Mouse (Mus musculus) adrenal gland, postnatal 14 days (tissue): Measurements from ENCODE around the gene Uba2. TPM values are rescaled to one million over a fixed set of nuclear protein-coding genes. Genes with fewer than 3 reads are reported as not detected.
"Not testable (repeated sequence)": the region's sequence is repeated elsewhere in the genome, so short reads cannot be mapped to it uniquely, and the experiment has no call there.

Source experiments
- DNase-seq: peaks from one replicate; pipeline ENCODE4 v3.0.0; 2021; ENCODE audit warnings: mixed read lengths
- long read RNA-seq, 2 experiments: library from polyadenylated mRNA; stranded (forward); transcript quantifications; one replicate each; pipeline ENCODE4 v2.0.0; 2021
- total RNA-seq: library from RNA; stranded (reverse); gene quantifications from 2 replicates; pipeline ENCODE4 v1.2.3, GENCODE M21; 2021

Gene Uba2
- total RNA-seq = 80.4 and 83.4 TPM in 2 replicates
- long read RNA-seq, experiment 1, transcript Uba2-201 (17 exons, 2,579 nt) = major isoform, 152 of 162 reads
- long read RNA-seq, experiment 1, partial matches to known transcripts = 5 of 162 reads
- long read RNA-seq, experiment 1, other reads (novel, unspliced or antisense) = 3 of 162 reads
- long read RNA-seq, experiment 2, transcript Uba2-201 (17 exons, 2,579 nt) = major isoform, 72 of 88 reads
- long read RNA-seq, experiment 2, partial matches to known transcripts = 5 of 88 reads
- long read RNA-seq, experiment 2, other reads (novel, unspliced or antisense) = 8 of 88 reads

DNA sequence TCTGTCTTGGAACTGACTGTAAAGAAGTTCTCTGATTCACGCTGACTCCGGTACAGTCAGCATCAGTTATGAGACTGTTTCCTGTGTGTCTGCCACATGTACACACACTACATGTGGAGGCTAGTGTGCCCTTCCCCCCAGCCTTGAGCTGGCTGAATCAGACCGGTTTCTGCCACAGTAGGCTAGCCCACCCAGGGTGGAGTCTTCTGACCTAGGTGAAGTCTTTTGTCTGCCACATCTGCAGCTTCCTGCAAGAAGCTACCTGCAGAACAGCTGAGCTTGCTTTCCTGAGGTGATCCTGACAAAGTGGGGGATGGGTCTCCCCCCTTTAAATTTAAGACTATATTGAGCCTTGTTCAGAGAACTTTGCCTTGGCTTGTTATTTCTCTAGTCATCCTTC, at the start of gene Uba2:
Uba2 (minus strand) TSS at position 146 of the 400 bp plus-strand sequence.
- DNase-seq = no peak

DNA sequence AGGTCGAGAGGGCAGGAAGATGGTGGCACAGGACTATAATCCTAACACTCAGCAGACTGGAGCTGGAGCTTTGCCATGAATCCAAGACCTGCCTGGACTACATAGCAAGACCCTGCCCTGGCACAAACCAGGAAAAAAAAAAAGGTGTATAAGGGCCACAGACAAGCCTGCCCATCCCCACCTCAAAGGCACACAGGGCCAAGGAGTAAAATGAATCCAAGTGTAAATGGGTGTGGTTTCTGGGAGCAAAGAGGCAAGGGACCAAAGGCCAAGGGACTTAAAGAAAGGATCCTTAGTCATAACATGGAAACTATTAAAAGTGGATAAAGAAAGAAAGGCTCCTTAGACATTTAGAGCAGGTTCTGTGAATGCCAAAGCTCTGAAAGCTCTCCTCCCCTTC, 49.1 kb upstream of the Uba2 start:
- DNase-seq = no peak

DNA sequence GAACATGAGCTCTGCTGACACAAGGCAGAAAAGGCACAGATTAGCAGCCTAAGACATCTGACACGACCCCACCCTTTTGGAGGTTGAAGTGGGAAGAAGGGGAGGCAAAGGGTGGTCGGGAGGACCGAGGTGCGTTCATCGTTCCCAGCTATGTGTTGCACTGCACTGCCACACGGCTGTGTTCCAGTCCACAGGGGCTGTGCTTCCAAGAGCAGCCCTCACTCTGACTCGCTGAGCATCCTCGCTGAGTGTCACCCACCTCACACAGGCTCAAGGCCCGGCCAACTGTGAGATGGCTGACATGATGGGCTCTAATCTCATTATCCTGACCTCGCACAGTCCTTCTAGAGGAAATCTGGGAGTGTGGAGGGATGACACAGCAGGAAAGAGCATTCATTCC, 47.1 kb upstream of the Uba2 start:
- DNase-seq = no peak

DNA sequence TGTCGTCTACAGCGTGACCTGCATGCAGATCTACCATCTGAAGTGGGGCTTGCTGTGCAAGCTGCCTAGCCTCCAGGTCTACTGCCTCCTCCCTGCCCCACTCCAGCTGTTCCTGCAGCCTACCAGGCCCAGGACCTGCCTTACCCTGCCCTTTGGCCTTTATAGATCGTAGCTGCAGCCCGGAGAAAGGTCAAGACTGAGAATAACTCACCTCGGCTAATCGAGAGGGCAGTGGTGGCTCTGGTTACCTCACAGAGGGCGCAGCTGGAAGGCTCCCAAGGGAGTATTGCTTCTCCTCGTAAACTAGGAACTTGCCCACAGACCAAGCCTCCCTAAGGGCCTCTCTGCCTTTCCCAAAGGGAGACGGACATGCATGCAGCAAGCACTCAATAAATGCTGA, 46.1 kb upstream of the Uba2 start:
- DNase-seq = peak; percentile 40

DNA sequence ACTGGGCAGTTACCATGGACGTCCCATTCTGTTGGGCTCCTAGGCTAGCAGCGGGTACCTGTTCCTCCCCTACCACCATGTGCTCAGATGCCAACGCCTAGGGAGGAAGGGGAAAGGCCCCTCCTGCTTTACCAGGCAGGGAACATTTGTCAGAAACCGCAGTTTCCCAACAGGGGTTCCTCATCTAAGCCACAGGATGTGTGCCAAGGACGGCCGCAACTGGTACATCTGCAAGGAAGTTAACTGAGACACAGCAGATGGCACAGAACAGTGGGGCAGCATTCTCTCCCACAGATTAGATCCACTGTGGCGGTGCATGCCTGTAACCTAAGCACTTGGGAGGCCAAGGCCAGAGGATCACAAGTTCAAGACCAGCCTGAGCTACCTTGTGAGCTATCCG, 45.2 kb upstream of the Uba2 start:
- no peak for DNase-seq

DNA sequence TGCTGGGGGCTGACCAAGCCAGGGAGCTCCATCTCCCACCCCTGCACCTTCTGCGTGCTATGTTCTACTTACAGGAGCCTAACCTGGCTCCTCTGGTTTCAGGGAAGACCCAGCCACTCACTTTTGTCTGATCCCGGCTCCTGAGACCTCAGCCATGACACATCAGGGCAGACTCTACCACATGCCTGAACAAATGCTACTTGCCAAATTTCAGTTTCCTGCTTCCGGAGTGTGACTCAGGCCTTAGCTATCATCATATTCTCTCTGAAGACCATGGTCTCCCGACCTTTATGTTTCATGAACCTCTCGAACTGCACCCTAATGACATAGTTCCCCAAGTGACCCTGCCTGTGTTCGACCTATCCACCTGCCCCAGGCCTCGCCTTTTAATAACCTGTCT, 43.9 kb upstream of the Uba2 start:
- no peak for DNase-seq

DNA sequence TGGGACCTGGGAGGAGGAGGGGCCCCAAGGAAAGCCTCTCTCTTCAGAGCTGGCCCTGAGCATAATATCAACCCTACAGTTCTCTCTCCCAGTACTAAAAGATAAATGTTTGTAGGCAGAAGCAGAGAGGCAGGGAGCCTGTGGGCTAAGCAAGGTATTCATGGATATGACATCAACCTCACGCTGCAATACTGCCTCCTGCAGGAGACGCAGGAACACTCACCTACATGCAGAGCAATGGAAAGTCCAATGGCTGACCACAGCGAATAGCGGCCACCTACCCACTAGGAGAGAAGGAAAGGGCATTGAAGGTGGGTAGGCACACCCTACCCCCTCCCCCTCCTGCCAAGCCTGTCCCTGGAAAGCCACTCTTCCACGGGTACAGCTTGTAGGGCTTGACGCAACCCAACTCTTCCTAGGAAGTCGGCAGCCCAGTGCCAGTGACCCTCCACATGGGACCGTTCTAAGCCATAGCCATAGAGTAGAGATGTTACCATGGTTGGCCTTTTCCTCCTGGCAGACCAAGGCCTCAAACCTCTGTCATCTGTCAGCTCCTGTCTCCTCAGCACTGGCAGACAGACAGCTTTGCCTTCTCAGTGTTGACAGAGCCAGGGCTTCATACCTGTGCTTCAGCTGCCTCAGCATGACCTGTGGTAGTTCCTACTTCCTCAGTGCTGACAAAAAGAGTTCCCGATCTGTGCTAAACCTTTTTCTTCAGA, 38.8 kb upstream of the Uba2 start:
- DNase-seq = no peak

DNA sequence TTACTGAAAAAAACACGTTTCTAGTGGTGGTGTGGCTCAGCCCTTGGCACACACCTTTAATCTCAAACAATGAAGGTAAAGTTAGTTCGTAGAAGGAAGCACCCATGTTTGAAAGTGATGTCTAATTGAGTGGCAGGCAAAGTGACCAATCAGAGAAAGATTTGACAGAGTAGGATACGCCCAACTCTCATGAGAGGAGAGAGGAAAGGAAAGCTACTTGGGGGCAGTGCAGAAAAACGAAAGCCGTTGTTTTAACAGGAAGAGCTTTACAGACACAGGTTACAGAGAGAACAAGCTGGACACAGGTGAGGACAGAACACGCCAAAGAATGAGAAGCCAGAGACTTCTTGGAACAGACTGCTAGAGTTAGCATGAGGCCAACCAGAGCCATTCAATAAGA, 36.9 kb upstream of the Uba2 start:
- DNase-seq = no peak

DNA sequence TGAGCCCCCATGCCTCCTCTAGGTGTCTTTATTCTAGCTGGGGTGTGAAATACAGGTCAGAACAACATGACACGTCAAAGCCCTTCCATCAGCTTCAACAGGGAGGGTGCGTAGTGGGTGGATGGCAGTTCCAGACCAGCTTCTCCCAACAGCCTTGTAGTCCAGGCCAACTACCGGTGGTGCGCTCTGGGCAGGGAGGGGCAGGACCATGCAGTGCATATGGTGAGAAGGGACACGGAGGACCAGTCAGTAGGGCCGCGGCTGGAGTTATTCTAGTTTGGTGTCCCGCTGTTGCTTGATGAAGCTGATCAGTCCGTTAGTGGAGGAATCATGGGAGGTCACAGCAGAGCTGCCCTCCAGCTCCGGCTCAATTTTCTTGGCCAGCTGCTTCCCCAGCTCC, 32.7 kb upstream of the Uba2 start:
- DNase-seq = not testable (repeated sequence)

DNA sequence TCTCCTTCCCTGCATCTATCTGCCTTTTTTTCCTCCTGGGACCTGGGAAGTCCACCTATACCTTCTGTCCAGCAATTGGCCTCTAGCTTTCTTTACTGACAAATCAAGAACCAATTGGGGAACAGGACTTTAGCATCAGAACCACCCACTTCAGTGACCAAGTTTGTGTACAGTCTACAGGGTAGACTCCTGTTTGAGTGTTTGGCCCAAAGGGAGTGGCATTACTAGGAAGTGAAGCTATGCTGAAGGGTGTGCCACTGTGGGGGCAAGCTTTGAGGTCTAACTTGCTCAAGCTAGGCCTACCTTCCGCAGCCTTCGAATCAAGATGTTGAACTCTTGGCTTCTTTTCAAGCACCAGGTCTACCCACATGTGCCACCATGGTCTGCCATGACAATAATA, 31.4 kb upstream of the Uba2 start:
- DNase-seq = no peak

DNA sequence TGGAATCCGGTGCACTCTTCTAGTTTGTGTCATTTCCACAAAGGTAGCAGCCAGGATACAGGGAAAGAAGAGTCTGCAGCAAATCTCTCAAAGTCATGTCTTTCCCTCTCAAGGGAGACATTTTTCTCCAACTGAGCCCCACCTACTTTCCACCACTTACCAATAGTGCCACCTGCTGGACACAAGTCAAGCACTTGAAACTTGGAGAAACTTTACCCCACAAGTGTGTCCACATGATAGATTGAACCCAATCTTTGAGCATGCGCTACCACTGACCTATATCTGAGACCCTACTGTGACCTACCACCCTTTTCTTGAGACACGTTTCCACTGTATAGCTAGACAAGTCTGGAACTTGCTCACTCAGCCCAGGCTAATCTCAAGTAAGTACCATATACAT, 28.9 kb upstream of the Uba2 start:
- DNase-seq = peak; percentile 61

DNA sequence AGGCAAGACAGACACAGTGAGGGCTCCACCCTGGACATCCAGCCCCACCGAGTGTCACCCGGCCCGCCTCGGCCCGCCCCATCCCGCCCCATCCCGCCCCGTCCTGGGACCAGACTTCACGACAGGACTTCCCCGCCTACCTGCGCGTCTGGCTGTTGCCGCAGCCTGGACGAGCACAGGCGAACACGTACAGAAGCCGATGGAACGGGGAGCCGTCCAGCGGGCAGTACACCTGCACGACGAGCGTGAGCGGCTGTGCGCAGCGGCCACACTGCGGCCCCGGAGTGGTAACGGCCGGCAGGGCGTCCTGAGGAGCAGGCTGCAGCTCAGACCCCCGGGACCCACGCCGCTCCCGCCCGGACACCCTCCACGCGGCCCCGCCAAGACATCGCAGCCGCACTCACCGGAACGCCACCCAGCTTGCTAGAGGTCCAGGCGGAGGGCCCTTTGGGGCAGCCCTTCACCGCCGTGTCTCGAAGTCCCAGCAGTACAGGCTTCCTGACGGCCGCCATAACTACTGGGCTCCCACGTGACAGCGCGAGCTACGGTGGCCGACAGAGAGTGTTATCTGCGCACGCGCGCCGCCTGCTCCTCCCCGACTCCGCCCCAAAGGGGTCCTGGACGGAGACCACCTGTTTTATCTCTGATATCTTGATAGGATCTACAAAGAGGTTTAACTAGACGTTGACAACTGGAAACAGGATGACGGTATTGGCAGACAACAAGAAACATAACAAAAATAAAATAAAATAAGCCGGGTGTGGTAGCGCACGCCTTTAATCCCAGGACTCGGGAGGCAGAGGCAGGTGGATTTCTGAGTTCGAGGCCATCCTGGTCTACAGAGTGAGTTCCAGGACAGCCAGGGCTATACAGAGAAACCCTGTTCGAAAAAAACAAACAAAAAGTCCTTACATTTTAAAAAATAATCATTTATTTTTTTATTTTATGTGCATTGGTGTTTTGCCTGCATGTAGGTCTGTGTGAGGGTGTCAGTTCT, 27.0 kb upstream of the Uba2 start, which contains the start of gene Pdcd2l:
Pdcd2l (minus strand) TSS at position 530 of the 997 bp plus-strand sequence.
- DNase-seq = peak; percentile 97

DNA sequence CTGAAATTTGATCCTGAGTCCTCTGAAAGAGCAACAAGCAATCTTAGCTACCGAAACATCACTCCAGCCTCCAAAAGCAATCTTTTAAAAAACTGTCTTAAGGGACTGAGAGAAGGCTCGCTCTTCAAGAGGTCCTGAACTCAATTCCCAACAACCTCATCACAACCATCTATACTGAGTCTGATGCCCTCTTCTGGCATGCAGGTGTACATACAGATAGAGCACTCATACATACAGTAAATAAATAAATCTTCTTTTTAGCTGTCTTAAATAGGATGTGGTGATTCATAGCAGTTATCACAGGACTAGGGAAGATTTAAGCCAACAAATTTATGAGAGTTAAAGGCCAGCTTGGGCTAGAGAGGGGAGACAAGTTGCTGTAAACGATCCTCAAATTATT, 26.2 kb upstream of the Uba2 start:
- no peak for DNase-seq

DNA sequence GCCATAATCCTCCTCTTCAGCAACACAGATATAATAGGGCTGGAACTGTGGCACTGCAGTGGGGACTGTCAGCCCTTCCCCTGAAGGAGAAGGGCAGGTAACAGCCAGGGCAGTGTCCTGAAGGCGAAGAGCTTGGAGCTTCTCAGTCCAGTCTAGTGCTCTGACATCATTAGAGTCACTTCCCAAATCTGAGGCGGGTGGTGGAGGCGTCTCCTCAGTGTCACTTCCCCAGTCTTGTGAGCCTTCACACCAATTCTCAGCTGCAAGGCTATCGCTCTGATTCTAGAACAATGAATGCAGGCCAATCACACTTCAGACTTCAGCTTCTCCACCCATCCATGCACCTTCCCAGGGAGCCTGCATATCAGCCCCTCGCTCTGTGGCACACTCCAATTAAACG, 23.4 kb upstream of the Uba2 start:
- no peak for DNase-seq

DNA sequence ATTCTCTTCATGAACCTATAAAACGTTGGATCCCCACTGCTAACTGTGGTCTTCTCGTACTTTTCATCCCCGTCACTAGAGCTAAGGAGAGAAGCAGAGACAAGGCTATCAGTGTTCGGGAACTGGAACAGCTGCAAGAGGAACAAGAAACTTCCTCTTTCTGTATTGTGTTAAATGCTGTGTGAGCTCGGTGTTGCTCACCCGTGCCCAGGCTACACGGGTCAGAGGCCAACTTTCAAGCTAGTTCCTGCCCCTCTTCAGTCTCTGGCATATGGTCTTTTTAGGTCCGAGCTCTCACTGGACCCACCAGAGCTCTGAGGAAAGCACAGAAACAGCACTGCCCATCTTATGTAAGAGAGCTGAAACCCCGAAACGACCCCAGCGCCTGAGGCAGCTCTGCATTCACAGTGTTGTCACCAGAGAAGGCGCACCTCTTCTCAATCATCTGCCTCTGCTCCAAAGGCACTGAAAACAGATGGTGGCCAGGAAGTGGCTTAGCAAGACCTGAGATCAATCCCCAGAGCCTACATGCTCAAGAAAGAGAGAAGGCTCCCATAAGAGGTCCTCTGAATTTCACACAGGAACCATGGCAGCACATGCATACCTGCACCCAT, 20.1 kb upstream of the Uba2 start:
- no peak for DNase-seq

DNA sequence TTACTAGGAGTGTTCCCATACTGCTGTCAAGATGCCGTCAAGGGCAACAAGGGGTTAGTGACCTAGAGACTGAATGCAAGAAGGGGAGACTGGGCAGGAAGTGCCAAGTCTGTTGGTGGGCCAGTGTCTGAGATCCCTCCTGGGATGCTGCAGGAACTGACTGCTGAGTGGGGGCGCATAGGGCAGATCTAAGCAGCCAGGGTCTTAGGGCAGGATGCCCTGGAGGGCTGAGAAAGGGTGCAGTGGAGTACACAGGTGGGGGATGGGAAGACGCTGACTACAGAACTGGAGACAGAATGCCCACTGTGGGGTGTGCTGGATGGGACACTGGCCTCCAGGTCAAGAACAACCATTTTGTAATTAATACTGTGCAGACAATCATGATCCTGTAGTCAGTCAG, 14.4 kb upstream of the Uba2 start:
- DNase-seq = no peak

DNA sequence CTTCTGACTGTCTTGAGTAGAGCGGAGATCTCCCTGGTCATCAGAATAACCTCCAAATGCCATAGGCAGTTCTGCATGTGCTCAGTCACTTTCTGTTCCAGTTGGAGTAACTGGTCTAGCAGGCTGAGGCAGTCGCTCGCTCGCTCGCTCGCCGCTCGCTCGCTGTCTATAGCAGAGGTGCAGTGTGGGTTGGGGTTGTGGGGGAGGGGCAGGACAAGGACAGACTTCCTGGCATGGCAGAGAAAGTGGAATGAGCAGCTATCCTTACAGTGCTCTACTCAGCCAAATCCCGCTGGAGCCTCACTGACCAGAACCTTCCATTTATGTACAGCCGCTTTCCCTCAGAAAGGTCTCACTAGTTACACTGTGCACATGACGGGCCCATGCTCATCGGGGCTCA, 14.0 kb upstream of the Uba2 start:
- DNase-seq = peak; percentile 53

DNA sequence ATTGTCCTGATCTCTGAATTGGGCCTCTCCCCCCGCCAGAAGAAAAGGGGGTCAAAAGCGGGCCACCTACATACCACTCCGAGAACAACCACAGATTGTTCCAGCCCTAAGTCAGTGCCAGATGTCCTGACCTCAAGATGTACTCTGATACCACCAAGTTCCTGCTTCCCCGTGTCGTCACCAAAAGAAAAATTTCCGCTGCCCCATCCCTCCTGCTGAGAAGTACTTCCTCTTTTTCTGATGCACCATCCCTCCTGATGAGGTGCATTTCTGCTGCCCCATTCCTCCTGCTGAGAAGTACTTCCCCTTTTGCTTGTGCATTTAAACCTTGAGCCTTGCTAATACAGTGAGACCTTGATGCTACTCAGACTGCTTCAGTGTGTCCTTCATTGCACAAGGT, 6.8 kb upstream of the Uba2 start:
- not testable (repeated sequence) for DNase-seq

DNA sequence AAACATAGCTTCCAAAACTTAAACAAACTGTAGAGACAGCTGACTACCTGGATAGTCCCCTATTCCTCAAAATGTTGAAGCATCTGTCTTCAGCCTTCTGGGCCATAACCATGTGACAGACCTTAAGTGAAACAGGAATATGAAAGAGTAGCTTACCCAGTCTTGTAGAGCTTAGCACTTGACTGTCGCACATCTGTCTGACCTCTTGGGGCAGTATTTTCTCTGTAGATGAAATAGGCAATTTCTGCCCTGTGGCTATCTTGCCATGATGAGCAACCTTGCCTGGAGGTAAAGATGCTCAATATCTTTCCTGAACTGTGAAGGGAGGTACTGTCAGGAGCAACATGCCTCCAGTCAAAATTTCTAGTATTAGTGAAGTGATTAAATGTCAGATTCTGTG, 2.9 kb upstream of the Uba2 start:
- DNase-seq = no peak

DNA sequence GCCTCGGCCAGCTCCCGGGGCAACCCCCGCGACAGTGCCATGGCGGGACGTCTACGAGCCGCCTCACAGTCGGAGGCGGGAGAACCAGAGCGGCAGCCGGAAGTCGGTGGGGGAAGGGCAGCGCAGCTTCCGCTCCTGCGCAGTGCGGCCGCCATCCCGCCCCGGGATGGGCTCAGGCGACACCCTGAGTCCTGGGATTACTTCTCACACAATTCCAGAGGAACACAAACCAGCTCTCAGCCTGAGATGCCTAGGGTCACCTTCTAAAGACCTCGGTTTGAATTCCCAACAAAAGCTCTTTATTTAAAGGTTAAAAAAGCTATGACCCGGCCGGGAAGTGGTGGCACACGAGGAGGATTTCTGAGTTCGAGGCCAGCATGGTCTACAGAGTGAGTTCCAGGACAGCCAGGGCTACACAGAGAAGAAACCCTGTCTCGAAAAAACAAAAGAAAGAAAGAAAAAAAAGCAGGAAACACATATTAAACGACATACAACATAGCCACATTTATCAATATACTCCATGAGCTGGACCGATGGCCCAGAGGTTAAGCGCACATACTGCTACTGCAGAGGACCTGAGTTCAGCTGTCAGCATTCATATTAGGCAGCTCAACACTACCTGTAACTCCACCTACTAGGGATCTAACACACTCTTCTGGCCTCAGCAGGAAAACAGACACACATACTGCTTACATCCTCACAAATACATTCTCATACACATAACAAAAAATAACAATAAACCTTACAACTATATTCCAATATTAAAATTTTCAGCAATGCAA, 738 bp downstream of the Uba2 start:
- peak; percentile 96 for DNase-seq

DNA sequence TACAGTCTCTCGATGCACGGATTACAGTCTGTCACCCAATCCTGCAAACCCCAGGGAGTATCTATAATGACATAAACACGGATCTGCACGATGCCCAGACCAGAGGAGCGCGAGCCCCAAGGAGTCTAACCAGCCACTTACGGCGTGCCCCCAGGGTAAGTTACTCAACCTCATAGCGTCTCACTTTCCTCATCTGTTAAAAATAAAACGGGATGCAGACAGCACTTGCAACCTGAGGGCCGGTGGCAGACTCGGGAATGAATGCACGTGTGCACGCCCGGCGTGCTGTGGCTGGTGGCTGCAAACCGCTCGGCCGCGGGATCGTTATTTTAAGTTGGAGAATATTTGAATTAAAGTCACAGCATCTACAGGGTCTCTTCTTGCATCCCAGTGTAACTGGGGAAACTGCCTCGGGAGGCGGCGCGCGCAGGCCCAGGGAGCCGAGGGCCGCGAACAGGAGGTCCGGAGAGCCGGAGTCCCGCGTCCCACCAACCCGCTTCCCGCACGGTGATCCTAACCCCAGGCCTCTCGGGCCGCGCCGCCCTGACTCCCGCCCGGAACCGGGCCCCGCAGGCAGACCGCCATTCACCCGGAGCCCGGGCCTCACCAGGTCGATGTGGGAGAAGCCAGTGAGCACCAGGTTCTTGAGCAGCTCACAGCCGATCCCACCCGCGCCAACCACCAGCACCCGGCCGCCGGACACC, 1.5 kb downstream of the Uba2 start:
- no peak for DNase-seq
